Mouse (Mus musculus): ENCODE measurements around the gene C130074G19Rik.

The C130074G19Rik gene

GRCm38 (mm10) chr1:184873910-184874309 lies 9.1 kb downstream of the C130074G19Rik start:
- DNase-seq (ENCODE audit: low read depth, low spot score): no peak

- DNase-seq (ENCODE audit: low read depth, low spot score): no peak
Observed at GRCm38 (mm10) chr1:184872069-184872819, 10.8 kb downstream of the C130074G19Rik start.

- no peak for DNase-seq (ENCODE audit: low read depth, low spot score)
Observed at GRCm38 (mm10) chr1:184871506-184871905, 11.5 kb downstream of the C130074G19Rik start.

- DNase-seq (ENCODE audit: low read depth, low spot score): no peak
Observed at GRCm38 (mm10) chr1:184870646-184871385, 12.2 kb downstream of the C130074G19Rik start.

- no peak for DNase-seq (ENCODE audit: low read depth, low spot score)
Observed at GRCm38 (mm10) chr1:184869939-184870565, 13.0 kb downstream of the C130074G19Rik start.

- no peak for DNase-seq (ENCODE audit: low read depth, low spot score)
Observed at GRCm38 (mm10) chr1:184867640-184868120, 15.3 kb downstream of the C130074G19Rik start.

GRCm38 (mm10) chr1:184864381-184864801 lies 18.6 kb downstream of the C130074G19Rik start:
- no peak for DNase-seq (ENCODE audit: low read depth, low spot score)

GRCm38 (mm10) chr1:184862636-184863035 lies 20.4 kb downstream of the C130074G19Rik start:
- DNase-seq (ENCODE audit: low read depth, low spot score): no peak

- no peak for DNase-seq (ENCODE audit: low read depth, low spot score)
Observed at GRCm38 (mm10) chr1:184861551-184861950, 21.5 kb downstream of the C130074G19Rik start.

GRCm38 (mm10) chr1:184860276-184860675 lies 22.7 kb downstream of the C130074G19Rik start:
- no peak for DNase-seq (ENCODE audit: low read depth, low spot score)

GRCm38 (mm10) chr1:184858253-184858652 lies 24.8 kb downstream of the C130074G19Rik start:
- no peak for DNase-seq (ENCODE audit: low read depth, low spot score)

GRCm38 (mm10) chr1:184857216-184857615 lies 25.8 kb downstream of the C130074G19Rik start:
- no peak for DNase-seq (ENCODE audit: low read depth, low spot score)

- DNase-seq (ENCODE audit: low read depth, low spot score): no peak
Observed at GRCm38 (mm10) chr1:184853922-184854321, 29.1 kb downstream of the C130074G19Rik start.

GRCm38 (mm10) chr1:184853339-184853738 lies 29.7 kb downstream of the C130074G19Rik start:
- DNase-seq (ENCODE audit: low read depth, low spot score): no peak

- peak; percentile 52 for DNase-seq (ENCODE audit: low read depth, low spot score)
Observed at GRCm38 (mm10) chr1:184851741-184852618, 31.0 kb downstream of the C130074G19Rik start.

- no peak for DNase-seq (ENCODE audit: low read depth, low spot score)
Observed at GRCm38 (mm10) chr1:184851166-184851565, 31.9 kb downstream of the C130074G19Rik start.

GRCm38 (mm10) chr1:184846973-184847372 lies 36.0 kb downstream of the C130074G19Rik start:
- DNase-seq (ENCODE audit: low read depth, low spot score): no peak

- no peak for DNase-seq (ENCODE audit: low read depth, low spot score)
Observed at GRCm38 (mm10) chr1:184846092-184846750, 36.8 kb downstream of the C130074G19Rik start, which contains the start of gene Marc2. Marc2 (minus strand) TSS chr1:184846451.

- peak; percentile 85 for DNase-seq (ENCODE audit: low read depth, low spot score)
Observed at GRCm38 (mm10) chr1:184845111-184846071, 37.6 kb downstream of the C130074G19Rik start.
